ENCODE assay signal across 9 mouse cellular contexts in the genomic region with DNA sequence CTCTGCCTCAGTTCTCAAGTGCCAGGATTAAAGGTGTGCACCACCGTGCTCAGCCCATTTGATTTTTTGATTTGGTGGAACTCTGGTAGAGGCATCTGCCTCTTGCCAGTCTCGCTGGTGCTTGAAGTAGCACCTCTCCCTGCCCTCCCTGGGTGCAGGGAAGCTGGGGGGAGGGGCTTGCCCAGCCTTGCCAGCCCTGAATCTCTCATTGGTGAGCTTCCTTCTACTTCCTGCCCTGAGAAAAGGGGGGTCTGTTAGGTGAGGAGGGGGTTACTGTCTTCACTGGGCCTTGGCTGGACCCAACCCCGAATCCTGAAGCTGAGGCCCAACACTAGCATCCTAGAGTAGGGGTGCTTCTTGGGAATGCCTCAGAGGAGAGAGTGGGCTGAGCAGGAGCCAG. TPM values are rescaled to one million over a fixed set of nuclear protein-coding genes. Genes with fewer than 3 reads are reported as not detected.
A peak's percentile ranks its signal among the peaks of the same experiment; 100 is the strongest.
DNase-seq lines count a peak whose midpoint lies in the region; ATAC-seq and TF ChIP-seq lines count a peak whose summit lies in the region.
"Had no signal": no experiment of that assay in that cellular context is flagged by ENCODE, and none has a peak within 500 bp of the region (broad histone marks: within the 10 kb centered on the region; RNA-seq: fewer than 3 reads in every experiment).

No protein-coding gene starts in this region.

- no peak for ATAC-seq in heart, postnatal 0 days (ENCODE audit: insufficient read depth, low read depth)
- ATAC-seq in intestine, postnatal 0 days = no peak
- no peak for ATAC-seq in stomach, postnatal 0 days (ENCODE audit: low FRiP score, low TSS enrichment)
- ATAC-seq in megakaryocyte-erythroid progenitor cell, adult 5-6 weeks (replicated peaks; ENCODE audit: low FRiP score, low TSS enrichment, poor library complexity, severe bottlenecking) = no peak

- 68% methylated on average over 3 of the region's 3 CpGs for WGBS in heart, postnatal 0 days
- 65% methylated on average over 3 of the region's 3 CpGs for WGBS in spleen, adult 2 months
- 45% methylated on average over 3 of the region's 3 CpGs for WGBS in intestine, postnatal 0 days
- WGBS in stomach, postnatal 0 days = 52% methylated on average over 3 of the region's 3 CpGs

- peak overlapping the region; percentile 17 for H3K27ac ChIP-seq in heart, postnatal 0 days (ENCODE audit: low read depth)
- H3K27ac ChIP-seq in spleen, adult 2 months (ENCODE audit: insufficient read depth, low read length) = 0 out of 2 replicates have a peak overlapping the region, but pooled peaks have one; percentile 43
- H3K27ac ChIP-seq in intestine, postnatal 0 days (ENCODE audit: low read depth, low read length) = peak overlapping the region; percentile 64
- peak overlapping the region; percentile 100 for H3K27ac ChIP-seq in stomach, postnatal 0 days (replicated peaks)

- no peak overlapping the region for H3K4me2 ChIP-seq in heart, postnatal 0 days (ENCODE audit: low read depth, low read length)
- H3K4me2 ChIP-seq in intestine, postnatal 0 days (replicated peaks; ENCODE audit: low read depth) = peak overlapping the region; percentile 38
- 0 out of 2 replicates have a peak overlapping the region, but pooled peaks have one; percentile 23 for H3K4me2 ChIP-seq in stomach, postnatal 0 days (replicated peaks; ENCODE audit: low read depth)

- DNase-seq in heart, postnatal 0 days (ENCODE audit: low spot score) = no peak
- DNase-seq in heart, postnatal 25 days (ENCODE audit: low spot score) = no peak
- DNase-seq in spleen, adult 2 months (ENCODE audit: low read depth in 1 of 2, low spot score in 2 of 2) = no peak
- no peak for DNase-seq in spleen, postnatal 4 days (ENCODE audit: low spot score in 2 of 2)
- DNase-seq in stomach, postnatal 0 days (ENCODE audit: low spot score) = peak; percentile 30
- DNase-seq in layer of hippocampus, adult 9-11 months = no peak
- DNase-seq: gastrocnemius, postnatal 36 days had no signal

- intact Hi-C loops in heart, postnatal 25 days (cut with DNase I) = no loop called here

- H3K9me3 ChIP-seq in heart, postnatal 0 days (replicated peaks; ENCODE audit: control insufficient read depth, low read length) = no peaks in the 10 kb centered on the region
- no peaks in the 10 kb centered on the region for H3K9me3 ChIP-seq in intestine, postnatal 0 days (ENCODE audit: control insufficient read depth)
- H3K9me3 ChIP-seq in stomach, postnatal 0 days (ENCODE audit: control insufficient read depth, low read length) = no peaks in the 10 kb centered on the region

- no peak overlapping the region for H3K4me3 ChIP-seq in heart, postnatal 0 days (ENCODE audit: low read depth, low read length)
- H3K4me3 ChIP-seq in spleen, adult 2 months (ENCODE audit: extremely low read depth, insufficient read depth, insufficient read length) = no peak overlapping the region
- H3K4me3 ChIP-seq in intestine, postnatal 0 days (ENCODE audit: low read depth, low read length) = no peak overlapping the region
- no peak overlapping the region for H3K4me3 ChIP-seq in stomach, postnatal 0 days (ENCODE audit: low read depth, low read length)

- peaks cover 66% of the 10 kb centered on the region for H3K4me1 ChIP-seq in heart, postnatal 0 days (ENCODE audit: control insufficient read depth, insufficient read depth)
- H3K4me1 ChIP-seq in spleen, adult 2 months (ENCODE audit: control insufficient read depth, insufficient read depth, insufficient read length) = peaks cover 57% of the 10 kb centered on the region
- peaks cover 29% of the 10 kb centered on the region; the same call in 1 of the 2 replicates for H3K4me1 ChIP-seq in intestine, postnatal 0 days (replicated peaks; ENCODE audit: control insufficient read depth, insufficient read depth, low read length)
- peaks cover 37% of the 10 kb centered on the region for H3K4me1 ChIP-seq in stomach, postnatal 0 days (replicated peaks; ENCODE audit: control insufficient read depth, insufficient read depth)

- no peak for TF ChIP-seq EP300 in heart, postnatal 0 days (IDR thresholded peaks at IDR 0.05; ENCODE audit: low read depth)
- TF ChIP-seq EP300 in stomach, postnatal 0 days (optimal IDR thresholded peaks at IDR 0.05) = no peak

- no peak for TF ChIP-seq POLR2A in spleen, adult 2 months (IDR thresholded peaks at IDR 0.05; ENCODE audit: low read depth, low read length)

- no peak for TF ChIP-seq CTCF in heart, postnatal 0 days (IDR thresholded peaks at IDR 0.05; ENCODE audit: low read depth)
- no peak for TF ChIP-seq CTCF in spleen, adult 2 months (IDR thresholded peaks at IDR 0.05; ENCODE audit: extremely low read depth, insufficient read depth, insufficient read length, insufficient replicate concordance)
- no peak for TF ChIP-seq CTCF in intestine, postnatal 0 days (IDR thresholded peaks at IDR 0.05; ENCODE audit: low read depth)
- no peak for TF ChIP-seq CTCF in stomach, postnatal 0 days (IDR thresholded peaks at IDR 0.05; ENCODE audit: low read depth)

- no peak overlapping the region for H3K9ac ChIP-seq in heart, postnatal 0 days (replicated peaks; ENCODE audit: low read depth, low read length)
- H3K9ac ChIP-seq in intestine, postnatal 0 days (ENCODE audit: low read depth, low read length) = no peak overlapping the region
- peak overlapping the region; percentile 18; the same call in 1 of the 2 replicates for H3K9ac ChIP-seq in stomach, postnatal 0 days (ENCODE audit: low read length)

- H3K36me3 ChIP-seq in heart, postnatal 0 days (replicated peaks; ENCODE audit: control insufficient read depth, insufficient read depth, low read length) = peaks cover 66% of the 10 kb centered on the region
- peaks cover 18% of the 10 kb centered on the region for H3K36me3 ChIP-seq in spleen, adult 2 months (ENCODE audit: control insufficient read depth, insufficient read depth, low read length)
- peaks cover 43% of the 10 kb centered on the region for H3K36me3 ChIP-seq in intestine, postnatal 0 days (ENCODE audit: control insufficient read depth, insufficient read depth)
- peaks cover 21% of the 10 kb centered on the region for H3K36me3 ChIP-seq in stomach, postnatal 0 days (ENCODE audit: control insufficient read depth, insufficient read depth, low read length)

- no peaks in the 10 kb centered on the region for H3K27me3 ChIP-seq in heart, postnatal 0 days (ENCODE audit: control insufficient read depth, insufficient read depth, low read length)
- no peaks in the 10 kb centered on the region for H3K27me3 ChIP-seq in spleen, adult 2 months (ENCODE audit: control insufficient read depth, insufficient read depth, low read length)
- H3K27me3 ChIP-seq in intestine, postnatal 0 days (replicated peaks; ENCODE audit: control insufficient read depth, insufficient read depth, low read length) = no peaks in the 10 kb centered on the region
- no peaks in the 10 kb centered on the region for H3K27me3 ChIP-seq in stomach, postnatal 0 days (ENCODE audit: control insufficient read depth, insufficient read depth, low read length)

RNA-seq across cellular contexts. Expression of a gene that starts 7.2 kb away (rescaled TPM):
- 35.9 and 48.3 TPM in 2 replicates for total RNA-seq in heart, postnatal 0 days (2014; rRNA removed; ENCODE audit: low replicate concordance)
- polyA plus RNA-seq in heart, postnatal 0 days (2015; fragmentation: Nextera tagmentation; extraction: Ambion mirVana) = 14.3 and 14.6 TPM in 2 replicates
- total RNA-seq in heart, postnatal 25 days (2021) = 10 to 100 TPM; 37.3 to 40.6 TPM
- polyA plus RNA-seq in spleen, adult 2 months (2012; rRNA removed) = 47.1 and 58.4 TPM in 2 replicates
- 16.7 and 17.1 TPM in 2 replicates for polyA plus RNA-seq in intestine, postnatal 0 days (2015; fragmentation: Nextera tagmentation; extraction: Ambion mirVana)
- polyA plus RNA-seq in stomach, postnatal 0 days (2015; fragmentation: Nextera tagmentation; extraction: Ambion mirVana) = 15.1 and 16.4 TPM in 2 replicates
- 20.8 and 22.3 TPM in 2 replicates for total RNA-seq in megakaryocyte-erythroid progenitor cell, adult 5-6 weeks (2014; fragmentation: Nextera tagmentation)
- 9.9 and 18.2 TPM in 2 replicates for total RNA-seq in megakaryocyte-erythroid progenitor cell, adult 5-6 weeks (2017)

Comparison
In these comparisons a context has a peak if more than half of its experiments do, and no peak if none do; other contexts are left out.
1. H3K27ac ChIP-seq: peak in every context shown above with its lines; median percentile 100 in stomach, postnatal 0 days; 64 in intestine, postnatal 0 days; 43 in spleen, adult 2 months; 17 in heart, postnatal 0 days.